ENCODE assay signal across 9 mouse cellular contexts in genomic region chr13:105377038-105377437, GRCm38 (mm10).
A peak's percentile ranks its signal among the peaks of the same experiment; 100 is the strongest.
DNase-seq lines count a peak whose midpoint lies in the region; ATAC-seq lines count a peak whose summit lies in the region.
"Had no signal": no experiment of that assay in that cellular context is flagged by ENCODE, and none has a peak within 500 bp of the region (broad histone marks: within the 10 kb centered on the region; RNA-seq: fewer than 3 reads in every experiment).

No protein-coding gene starts in this region.

- no peak overlapping the region for H3K27ac ChIP-seq in intestine, embryonic 14.5 days (ENCODE audit: low read depth)

- H3K4me2 ChIP-seq in intestine, embryonic 14.5 days (ENCODE audit: low read length) = no peak overlapping the region

- H3K9me3 ChIP-seq in intestine, embryonic 14.5 days (ENCODE audit: control insufficient read depth, low read length) = no peaks in the 10 kb centered on the region
- H3K9me3 ChIP-seq: megakaryocyte, embryonic 14.5 days had no signal

- no peak overlapping the region for H3K9ac ChIP-seq in intestine, embryonic 14.5 days (ENCODE audit: low read length)

- DNase-seq in NIH3T3 (ENCODE audit: low read depth) = peak; percentile 59
- DNase-seq in cerebellum, postnatal 10 days = peak; percentile 77 to 78
- peak; percentile 61 to 79 for DNase-seq in frontal cortex, postnatal 36 days (ENCODE audit: low spot score in 2 of 2)
- peak; percentile 76 for DNase-seq in intestine, embryonic 14.5 days (ENCODE audit: low spot score)
- peak; percentile 29 to 54 for DNase-seq in left cerebral cortex, adult 8-10 months (ENCODE audit: low spot score in 2 of 2)
- DNase-seq in right cerebral cortex, adult 2 months (ENCODE audit: low spot score in 2 of 2) = peak; percentile 78 to 85
- DNase-seq in yolk sac, embryonic 10.5 days (ENCODE audit: low spot score) = peak; percentile 22

- ATAC-seq in intestine, embryonic 14.5 days (replicated peaks; ENCODE audit: low FRiP score, low TSS enrichment, low read depth) = peak; percentile 77
- peak; percentile 97 for ATAC-seq in megakaryocyte, adult 5-6 weeks (ENCODE audit: poor library complexity, severe bottlenecking)

- no peak overlapping the region for H3K4me3 ChIP-seq in intestine, embryonic 14.5 days (ENCODE audit: low read depth, low read length)
- H3K4me3 ChIP-seq: megakaryocyte, embryonic 14.5 days had no signal

- H3K4me1 ChIP-seq in intestine, embryonic 14.5 days (replicated peaks; ENCODE audit: control insufficient read depth, insufficient read depth, low read length) = no peaks in the 10 kb centered on the region

- 0% methylated on average over 2 of the region's 2 CpGs for WGBS in intestine, embryonic 14.5 days

- no peaks in the 10 kb centered on the region for H3K27me3 ChIP-seq in intestine, embryonic 14.5 days (replicated peaks; ENCODE audit: control insufficient read depth, insufficient read depth, low read length)
- H3K27me3 ChIP-seq: megakaryocyte, embryonic 14.5 days had no signal

- no peaks in the 10 kb centered on the region for H3K36me3 ChIP-seq in intestine, embryonic 14.5 days (ENCODE audit: control insufficient read depth, insufficient read depth, low read length)

Comparison
In these comparisons a context has a peak if more than half of its experiments do, and no peak if none do; other contexts are left out.
1. DNase-seq: peak in every context shown above with its lines; median percentile 82 in right cerebral cortex, adult 2 months; 78 in cerebellum, postnatal 10 days; 76 in intestine, embryonic 14.5 days; 70 in frontal cortex, postnatal 36 days; 59 in NIH3T3; 42 in left cerebral cortex, adult 8-10 months; 22 in yolk sac, embryonic 10.5 days.